Mouse (Mus musculus) limb, embryonic 15.5 days (tissue): ENCODE results near the gene Stk4. TPM values are rescaled to one million over a fixed set of nuclear protein-coding genes. Genes with fewer than 3 reads are reported as not detected.

Experiments
- ATAC-seq: fragments of 200-750 bp; cut with Nextera tagmentation; 2 replicates; pipeline ENCODE4 v1.8.0; 2017; ENCODE audit warnings: low read depth, moderate TSS enrichment; ENCODE audit not compliant: insufficient number of reproducible peaks, low FRiP score, low TSS enrichment
- H3K27ac ChIP-seq: fragments of 300-500 bp; sonication (generic); 2 replicates; pipeline ENCODE4 v1.5.1; 2015; ENCODE audit warnings: moderate library complexity, mild to moderate bottlenecking, inconsistent platforms
- H3K27me3 ChIP-seq: fragments of 300-500 bp; sonication (generic); 2 replicates; pipeline ENCODE4 v1.6.1; 2015; ENCODE audit warnings: inconsistent platforms
- H3K36me3 ChIP-seq: fragments of 300-500 bp; sonication (generic); 2 replicates; pipeline ENCODE4 v1.6.1; 2015; ENCODE audit warnings: inconsistent platforms
- H3K4me1 ChIP-seq: fragments of 300-500 bp; sonication (generic); 2 replicates; pipeline ENCODE4 v1.6.1; 2015; ENCODE audit warnings: inconsistent platforms
- H3K4me2 ChIP-seq: fragments of 300-500 bp; sonication (generic); 2 replicates; pipeline ENCODE4 v1.6.1; 2015; ENCODE audit warnings: mild to moderate bottlenecking, inconsistent platforms
- H3K4me3 ChIP-seq: fragments of 300-500 bp; sonication (generic); 2 replicates; pipeline ENCODE4 v1.5.1; 2015; ENCODE audit warnings: mild to moderate bottlenecking, inconsistent platforms
- H3K9ac ChIP-seq: fragments of 300-500 bp; sonication (generic); 2 replicates; pipeline ENCODE4 v1.6.1; 2015; ENCODE audit warnings: inconsistent platforms
- H3K9me3 ChIP-seq: fragments of 300-500 bp; sonication (generic); 2 replicates; pipeline ENCODE4 v1.6.1; 2016; ENCODE audit warnings: inconsistent platforms
- WGBS: fragments of 180-500 bp; shearing (Covaris S2); methylation state at CpG from one replicate; pipeline ENCODE4 v1.1.7; 2015; 5-methylcytosine and 5-hydroxymethylcytosine counted together
- polyA plus RNA-seq: library from polyadenylated mRNA; unstranded; fragments of >200 nt; fragmentation: Nextera tagmentation; extraction: Ambion mirVana; gene quantifications from 2 replicates; pipeline ENCODE4 v1.2.1, GENCODE M21; 2015

Gene Stk4
- polyA plus RNA-seq, 1 experiment from 2014 or later, result 19.6 TPM

GRCm38 (mm10) chr2:164164941-164165340 lies 94.8 kb downstream of the Stk4 start:
- H3K27ac ChIP-seq, result no peak overlapping the region
- H3K4me3 ChIP-seq, result no peak overlapping the region
- 92% methylated on average over 5 of the region's 5 CpGs for WGBS
- H3K9me3 ChIP-seq, result no peaks in the 10 kb centered on the region
- no peaks in the 10 kb centered on the region for H3K36me3 ChIP-seq
- H3K4me2 ChIP-seq, result no peak overlapping the region
- H3K9ac ChIP-seq, result no peak overlapping the region
- peaks cover 26% of the 10 kb centered on the region for H3K4me1 ChIP-seq
- H3K27me3 ChIP-seq, result peaks cover 46% of the 10 kb centered on the region
- no peak for ATAC-seq

GRCm38 (mm10) chr2:164167752-164168570 lies 97.8 kb downstream of the Stk4 start:
- 0 out of 2 replicates have a peak, but pooled peaks have one; percentile 36 for ATAC-seq
- Histone ChIP-seq H3K9ac (no peak overlapping the region), H3K4me1 (peaks cover 25% of the 10 kb centered on the region), H3K27me3 (peaks cover 66% of the 10 kb centered on the region), H3K4me2 (peak overlapping the region; percentile 73), H3K4me3 (peak overlapping the region; percentile 36), H3K36me3 (no peaks in the 10 kb centered on the region), H3K27ac (no peak overlapping the region), H3K9me3 (no peaks in the 10 kb centered on the region)
- 14% methylated on average over 89 of the region's 90 CpGs for WGBS

- Histone ChIP-seq H3K36me3 (no peaks in the 10 kb centered on the region), H3K4me1 (peaks cover 25% of the 10 kb centered on the region), H3K9me3 (no peaks in the 10 kb centered on the region), H3K4me2 (peak overlapping the region; percentile 73), H3K27me3 (peaks cover 66% of the 10 kb centered on the region), H3K4me3 (peak overlapping the region; percentile 36), H3K27ac (no peak overlapping the region), H3K9ac (no peak overlapping the region)
- ATAC-seq, result 0 out of 2 replicates have a peak, but pooled peaks have one; percentile 10
- WGBS, result 16% methylated on average over 42 of the region's 42 CpGs
Measured at GRCm38 (mm10) chr2:164168571-164168946, 98.4 kb downstream of the Stk4 start.

DNA sequence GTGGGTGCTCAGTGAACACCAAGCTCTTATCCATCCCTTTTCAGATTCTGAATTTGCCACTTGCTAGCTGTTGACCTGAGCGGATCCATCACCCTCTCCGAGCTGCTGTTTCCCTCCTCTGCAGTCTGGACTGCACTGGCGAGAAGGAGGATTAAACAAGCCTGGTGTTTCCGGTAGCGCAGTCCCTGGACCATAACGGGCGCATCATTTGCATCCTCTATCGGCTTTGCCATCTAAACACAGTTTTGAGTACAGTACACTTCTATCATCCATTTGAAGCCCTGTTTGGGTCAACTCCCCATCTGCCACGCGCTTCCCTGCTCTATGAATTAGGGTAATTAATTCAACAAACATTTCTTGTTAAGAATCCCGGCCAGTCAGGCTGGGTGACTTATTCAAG lies 100.2 kb downstream of the Stk4 start:
- H3K4me3 ChIP-seq, result peak overlapping the region; percentile 36
- peaks cover 69% of the 10 kb centered on the region for H3K27me3 ChIP-seq
- H3K36me3 ChIP-seq, result no peaks in the 10 kb centered on the region
- H3K4me1 ChIP-seq, result peaks cover 28% of the 10 kb centered on the region
- ATAC-seq, result no peak
- peak overlapping the region; percentile 58; the same call in 1 of the 2 replicates for H3K4me2 ChIP-seq
- H3K27ac ChIP-seq, result 0 out of 2 replicates have a peak overlapping the region, but pooled peaks have one; percentile 17
- H3K9me3 ChIP-seq, result no peaks in the 10 kb centered on the region
- WGBS, result 12% methylated on average over 11 of the region's 11 CpGs
- H3K9ac ChIP-seq, result no peak overlapping the region

- no peaks in the 10 kb centered on the region for H3K9me3 ChIP-seq
- no peak for ATAC-seq
- H3K4me2 ChIP-seq, result peak within 1 kb of the TSS; percentile 58
- H3K36me3 ChIP-seq, result no peaks in the 10 kb centered on the region
- peak within 1 kb of the TSS; percentile 36 for H3K4me3 ChIP-seq
- H3K9ac ChIP-seq, result peak within 1 kb of the TSS; percentile 27
- H3K27ac ChIP-seq, result 0 out of 2 replicates have a peak within 1 kb of the TSS, but pooled peaks have one; percentile 17
- peaks cover 64% of the 10 kb centered on the region for H3K27me3 ChIP-seq
- WGBS, result under 1% methylated on average over 24 of the region's 29 CpGs
- peaks cover 28% of the 10 kb centered on the region for H3K4me1 ChIP-seq
Measured at GRCm38 (mm10) chr2:164170902-164171301, 100.8 kb downstream of the Stk4 start, which contains the start of gene Kcns1. Gene Kcns1 (minus strand): TSS chr2:164171113.

- no peak overlapping the region for H3K9ac ChIP-seq
- no peaks in the 10 kb centered on the region for H3K36me3 ChIP-seq
- H3K27me3 ChIP-seq, result peaks cover 42% of the 10 kb centered on the region
- H3K9me3 ChIP-seq, result no peaks in the 10 kb centered on the region
- ATAC-seq, result no peak
- H3K27ac ChIP-seq, result no peak overlapping the region
- peaks cover 19% of the 10 kb centered on the region for H3K4me1 ChIP-seq
- H3K4me3 ChIP-seq, result no peak overlapping the region
- H3K4me2 ChIP-seq, result no peak overlapping the region
- 61% methylated on average over 3 of the region's 3 CpGs for WGBS
Measured at GRCm38 (mm10) chr2:164173394-164173793, 103.3 kb downstream of the Stk4 start.

- Histone ChIP-seq H3K4me3 (no peak overlapping the region), H3K27me3 (peaks cover 30% of the 10 kb centered on the region), H3K9ac (no peak overlapping the region), H3K4me1 (peaks cover 14% of the 10 kb centered on the region), H3K27ac (no peak overlapping the region), H3K36me3 (no peaks in the 10 kb centered on the region), H3K9me3 (no peaks in the 10 kb centered on the region), H3K4me2 (no peak overlapping the region)
- ATAC-seq, result no peak
- WGBS, result 70% methylated on average over 8 of the region's 8 CpGs
Measured at GRCm38 (mm10) chr2:164174649-164175395, 104.7 kb downstream of the Stk4 start.

GRCm38 (mm10) chr2:164175850-164176249 lies 105.7 kb downstream of the Stk4 start:
- Histone ChIP-seq H3K27ac (no peak overlapping the region), H3K27me3 (peaks cover 19% of the 10 kb centered on the region), H3K9me3 (no peaks in the 10 kb centered on the region), H3K9ac (no peak overlapping the region), H3K4me2 (no peak overlapping the region), H3K4me1 (peaks cover 9% of the 10 kb centered on the region), H3K36me3 (no peaks in the 10 kb centered on the region), H3K4me3 (no peak overlapping the region)
- ATAC-seq, result no peak
- WGBS, result 79% methylated on average over 3 of the region's 3 CpGs

DNA sequence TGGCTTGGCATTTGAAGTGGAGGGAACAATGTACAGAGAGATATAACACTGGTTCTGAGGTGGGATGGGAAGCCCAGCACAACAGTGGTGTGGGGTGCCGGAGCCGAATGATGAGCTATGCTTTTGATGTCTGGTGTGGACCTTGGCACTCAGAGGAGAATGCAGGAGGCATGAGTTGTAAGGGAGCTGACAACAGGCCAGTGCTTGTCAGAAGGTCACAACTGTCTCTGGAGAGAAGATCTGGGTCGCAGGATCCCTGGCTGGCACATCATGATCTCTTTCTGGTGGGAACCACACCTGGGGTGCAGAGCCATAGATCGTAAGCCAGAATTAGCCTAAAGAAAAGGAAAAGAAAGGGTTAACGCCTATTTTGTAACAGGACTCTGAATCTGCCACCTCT lies 107.7 kb downstream of the Stk4 start:
- Histone ChIP-seq H3K36me3 (no peaks in the 10 kb centered on the region), H3K27ac (no peak overlapping the region), H3K27me3 (peaks cover 8% of the 10 kb centered on the region; the same call in 1 of the 2 replicates), H3K4me3 (no peak overlapping the region), H3K9ac (no peak overlapping the region), H3K4me2 (no peak overlapping the region), H3K9me3 (no peaks in the 10 kb centered on the region), H3K4me1 (peaks cover 3% of the 10 kb centered on the region; the same call in 1 of the 2 replicates)
- WGBS, result 60% methylated on average over 5 of the region's 5 CpGs
- no peak for ATAC-seq

DNA sequence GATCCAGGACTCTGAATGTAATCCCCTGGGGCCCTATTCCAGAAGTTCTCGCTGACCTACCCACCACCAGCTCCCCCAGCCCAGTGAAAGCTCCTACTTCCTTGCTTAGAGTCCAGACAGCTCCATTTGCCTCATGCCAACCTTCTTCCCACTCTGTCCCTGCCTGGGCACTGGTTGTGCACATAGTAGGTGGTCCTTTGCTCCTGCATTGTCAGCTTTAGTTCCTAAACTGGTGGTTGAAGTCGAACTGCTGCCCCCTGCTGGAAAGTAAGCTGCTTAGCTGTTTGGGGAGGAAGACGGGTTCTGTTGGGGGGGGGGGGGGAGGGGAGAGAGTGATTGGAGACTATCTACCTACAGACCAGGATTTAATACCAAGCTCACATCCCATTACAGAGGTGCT lies 110.0 kb downstream of the Stk4 start:
- WGBS, result 42% methylated on average over 3 of the region's 3 CpGs
- H3K9me3 ChIP-seq, result no peaks in the 10 kb centered on the region
- ATAC-seq, result no peak

GRCm38 (mm10) chr2:164180770-164181169 lies 110.6 kb downstream of the Stk4 start:
- Histone ChIP-seq H3K9me3 (no peaks in the 10 kb centered on the region), H3K9ac (no peak overlapping the region), H3K4me3 (no peak overlapping the region), H3K36me3 (no peaks in the 10 kb centered on the region), H3K27me3 (peaks cover 5% of the 10 kb centered on the region; the same call in 1 of the 2 replicates), H3K27ac (no peak overlapping the region), H3K4me2 (no peak overlapping the region), H3K4me1 (peaks cover 12% of the 10 kb centered on the region)
- 79% methylated on average over 4 of the region's 4 CpGs for WGBS
- no peak for ATAC-seq

More for the DNA sequence above, 110.0 kb downstream of the Stk4 start:
- Histone ChIP-seq H3K36me3 (no peaks in the 10 kb centered on the region), H3K4me2 (no peak overlapping the region), H3K4me3 (no peak overlapping the region), H3K27ac (no peak overlapping the region), H3K4me1 (peaks cover 12% of the 10 kb centered on the region), H3K9ac (no peak overlapping the region), H3K27me3 (peaks cover 5% of the 10 kb centered on the region; the same call in 1 of the 2 replicates)
